Mouse (Mus musculus): ENCODE measurements around the gene Sowahc.

GRCm38 (mm10) chr10:59235227-59235626 lies 13.5 kb downstream of the Sowahc start:
- TF ChIP-seq CTCF (IDR thresholded peaks at IDR 0.05 in 2 of 3, conservative IDR thresholded peaks at IDR 0.05 in 1 of 3; ENCODE audit: control insufficient read depth in 1 of 3, insufficient read depth in 1 of 3, low read depth in 2 of 3, low read length in 3 of 3, poor library complexity in 1 of 3, severe bottlenecking in 1 of 3) (no peak), EP300 (IDR thresholded peaks at IDR 0.05; ENCODE audit: low read depth in 1 of 2, low read length in 2 of 2) (no peak), USF1 (IDR thresholded peaks at IDR 0.05; ENCODE audit: low read depth, low read length) (no peak), POLR2A (IDR thresholded peaks at IDR 0.05; ENCODE audit: control insufficient read depth in 1 of 2, insufficient read depth in 1 of 2, low read depth in 1 of 2, low read length in 2 of 2, poor library complexity in 1 of 2) (no peak)
